Mouse (Mus musculus): ENCODE measurements at regions not wholly inside any gene's neighbourhood (a gene's known extent, or its start where the extent isn't known, plus 50 kb on each side); places are given as distances from the start of the nearest gene placed in this dataset.

DNA sequence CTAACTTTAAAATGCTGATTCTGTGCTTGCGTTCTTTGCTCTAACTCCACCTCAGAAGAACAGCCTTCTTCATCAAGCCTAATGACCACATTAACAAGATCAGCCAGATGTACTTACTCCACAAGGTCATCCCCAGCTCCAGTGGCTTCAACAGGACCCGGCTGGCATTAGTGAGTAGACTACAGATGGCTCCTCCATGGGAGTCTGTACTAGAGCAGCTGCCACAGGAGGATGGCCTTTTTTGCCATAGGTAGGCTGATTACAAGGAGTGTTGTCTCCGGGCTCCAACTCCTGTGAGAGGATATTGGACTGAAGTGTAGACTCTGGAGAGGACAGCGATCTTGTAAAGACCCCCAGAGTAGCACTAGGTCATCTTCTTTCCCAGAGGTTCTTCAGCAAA is 729.7 kb downstream of the Galc start:
- H3K4me3 ChIP-seq (ENCODE audit: low read depth, low read length): no peak overlapping the region
- no peak overlapping the region for H3K4me2 ChIP-seq (replicated peaks; ENCODE audit: low read depth, low read length)
- H3K9me3 ChIP-seq (ENCODE audit: low read length): no peaks in the 10 kb centered on the region
- no peak overlapping the region for H3K27ac ChIP-seq (ENCODE audit: low read length)
- no peaks in the 10 kb centered on the region for H3K4me1 ChIP-seq (ENCODE audit: insufficient read depth, low read depth, low read length)
- WGBS: 84% methylated on average over 4 of the region's 4 CpGs
- no peaks in the 10 kb centered on the region for H3K36me3 ChIP-seq (ENCODE audit: insufficient read depth, low read length)
- no peak for DNase-seq (ENCODE audit: low spot score)
- no peaks in the 10 kb centered on the region for H3K27me3 ChIP-seq (replicated peaks; ENCODE audit: insufficient read depth, low read length)
- no peak for TF ChIP-seq EP300 (IDR thresholded peaks at IDR 0.05)
- no peak for TF ChIP-seq CTCF (IDR thresholded peaks at IDR 0.05)
- no peak overlapping the region for H3K9ac ChIP-seq (replicated peaks; ENCODE audit: low read depth)
- ATAC-seq: no peak

DNA sequence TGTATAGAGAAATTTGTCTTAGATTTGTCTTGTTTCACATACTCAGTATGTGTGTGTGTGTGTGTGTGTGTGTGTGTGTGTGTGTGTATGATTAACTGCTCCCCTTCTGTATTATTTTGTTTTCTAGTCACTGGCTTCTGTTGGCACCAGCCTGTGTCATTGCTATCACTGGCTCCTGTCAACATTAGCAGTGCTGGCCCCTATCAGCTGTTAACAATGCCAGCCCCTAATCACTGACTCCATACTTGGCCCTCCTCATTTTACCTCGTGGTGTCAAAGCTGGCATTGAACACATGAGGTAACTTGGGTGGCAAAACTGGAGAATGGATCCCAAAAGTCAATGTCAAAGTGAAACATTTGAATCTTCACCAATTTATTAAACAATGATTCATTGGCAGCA is 733.3 kb downstream of the Galc start:
- Histone ChIP-seq H3K9ac (replicated peaks; ENCODE audit: low read depth) (no peak overlapping the region), H3K4me1 (ENCODE audit: insufficient read depth, low read depth, low read length) (no peaks in the 10 kb centered on the region), H3K27ac (ENCODE audit: low read length) (no peak overlapping the region), H3K9me3 (ENCODE audit: low read length) (no peaks in the 10 kb centered on the region), H3K4me3 (ENCODE audit: low read depth, low read length) (no peak overlapping the region), H3K36me3 (ENCODE audit: insufficient read depth, low read length) (no peaks in the 10 kb centered on the region), H3K27me3 (replicated peaks; ENCODE audit: insufficient read depth, low read length) (no peaks in the 10 kb centered on the region), H3K4me2 (replicated peaks; ENCODE audit: low read depth, low read length) (no peak overlapping the region)
- DNase-seq (ENCODE audit: low spot score): no peak
- no peak for ATAC-seq
- WGBS: 33% methylated on average over 1 of the region's 1 CpGs
- TF ChIP-seq CTCF (IDR thresholded peaks at IDR 0.05): no peak
- no peak for TF ChIP-seq EP300 (IDR thresholded peaks at IDR 0.05)

DNA sequence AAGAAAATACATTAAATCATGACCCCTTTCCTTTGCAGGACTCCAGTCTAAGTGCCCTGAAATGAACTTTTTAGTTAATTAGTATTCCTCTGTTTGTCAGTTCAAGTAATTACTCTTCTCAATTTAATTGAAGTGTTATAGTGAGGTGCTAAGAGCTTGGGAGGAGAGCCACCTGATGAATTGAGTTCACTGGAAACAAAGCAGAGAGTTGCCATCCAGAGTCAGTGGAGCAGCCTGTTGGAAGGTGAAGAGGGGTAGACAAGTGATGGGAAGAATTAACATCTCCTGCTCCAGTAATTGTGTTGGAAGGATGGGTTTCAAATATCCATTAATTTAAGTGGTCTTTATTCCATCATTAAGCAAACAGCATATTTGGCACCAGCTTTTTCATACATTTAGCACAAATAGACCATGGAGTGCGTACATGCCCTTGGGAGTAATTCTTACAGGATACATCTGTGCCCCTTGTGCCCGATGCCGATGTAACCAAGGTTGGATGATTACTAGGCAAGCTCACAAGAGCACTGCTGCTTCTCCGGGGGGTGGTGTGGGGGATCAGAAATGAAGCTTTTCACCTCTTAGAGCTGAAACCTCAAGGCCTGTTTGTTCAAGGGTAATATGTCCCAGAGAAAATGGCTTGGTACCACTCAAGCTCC is 739.3 kb downstream of the Galc start:
- no peak overlapping the region for H3K4me2 ChIP-seq (replicated peaks; ENCODE audit: low read depth, low read length)
- no peaks in the 10 kb centered on the region for H3K27me3 ChIP-seq (replicated peaks; ENCODE audit: insufficient read depth, low read length)
- H3K9ac ChIP-seq (replicated peaks; ENCODE audit: low read depth): no peak overlapping the region
- H3K4me1 ChIP-seq (ENCODE audit: insufficient read depth, low read depth, low read length): no peaks in the 10 kb centered on the region
- ATAC-seq: no peak
- H3K9me3 ChIP-seq (ENCODE audit: low read length): no peaks in the 10 kb centered on the region
- no peak overlapping the region for H3K27ac ChIP-seq (ENCODE audit: low read length)
- no peaks in the 10 kb centered on the region for H3K36me3 ChIP-seq (ENCODE audit: insufficient read depth, low read length)
- H3K4me3 ChIP-seq (ENCODE audit: low read depth, low read length): no peak overlapping the region
- TF ChIP-seq EP300 (IDR thresholded peaks at IDR 0.05) (no peak), CTCF (IDR thresholded peaks at IDR 0.05) (no peak)
- no peak for DNase-seq (ENCODE audit: low spot score)
- WGBS: 82% methylated on average over 4 of the region's 4 CpGs

- no peak overlapping the region for H3K4me3 ChIP-seq (ENCODE audit: low read depth, low read length)
- no peak overlapping the region for H3K9ac ChIP-seq (replicated peaks; ENCODE audit: low read depth)
- no peaks in the 10 kb centered on the region for H3K9me3 ChIP-seq (ENCODE audit: low read length)
- H3K36me3 ChIP-seq (ENCODE audit: insufficient read depth, low read length): no peaks in the 10 kb centered on the region
- H3K4me1 ChIP-seq (ENCODE audit: insufficient read depth, low read depth, low read length): no peaks in the 10 kb centered on the region
- TF ChIP-seq CTCF (IDR thresholded peaks at IDR 0.05) (no peak), EP300 (IDR thresholded peaks at IDR 0.05) (no peak)
- WGBS: 65% methylated on average over 2 of the region's 2 CpGs
- ATAC-seq: no peak
- no peak for DNase-seq (ENCODE audit: low spot score)
- H3K4me2 ChIP-seq (replicated peaks; ENCODE audit: low read depth, low read length): no peak overlapping the region
- no peak overlapping the region for H3K27ac ChIP-seq (ENCODE audit: low read length)
- H3K27me3 ChIP-seq (replicated peaks; ENCODE audit: insufficient read depth, low read length): no peaks in the 10 kb centered on the region
Measured at GRCm38 (mm10) chr12:97517534-97517933, 741.7 kb downstream of the Galc start.

- ATAC-seq: no peak
- no peaks in the 10 kb centered on the region for H3K9me3 ChIP-seq (ENCODE audit: low read length)
- H3K4me2 ChIP-seq (replicated peaks; ENCODE audit: low read depth, low read length): no peak overlapping the region
- TF ChIP-seq EP300 (IDR thresholded peaks at IDR 0.05): no peak
- no peak for TF ChIP-seq CTCF (IDR thresholded peaks at IDR 0.05)
- no peak overlapping the region for H3K27ac ChIP-seq (ENCODE audit: low read length)
- no peaks in the 10 kb centered on the region for H3K27me3 ChIP-seq (replicated peaks; ENCODE audit: insufficient read depth, low read length)
- H3K36me3 ChIP-seq (ENCODE audit: insufficient read depth, low read length): no peaks in the 10 kb centered on the region
- H3K4me1 ChIP-seq (ENCODE audit: insufficient read depth, low read depth, low read length): no peaks in the 10 kb centered on the region
- 84% methylated on average over 5 of the region's 5 CpGs for WGBS
- no peak overlapping the region for H3K9ac ChIP-seq (replicated peaks; ENCODE audit: low read depth)
- no peak for DNase-seq (ENCODE audit: low spot score)
- no peak overlapping the region for H3K4me3 ChIP-seq (ENCODE audit: low read depth, low read length)
Measured at GRCm38 (mm10) chr12:97515805-97516204, 743.5 kb downstream of the Galc start.

DNA sequence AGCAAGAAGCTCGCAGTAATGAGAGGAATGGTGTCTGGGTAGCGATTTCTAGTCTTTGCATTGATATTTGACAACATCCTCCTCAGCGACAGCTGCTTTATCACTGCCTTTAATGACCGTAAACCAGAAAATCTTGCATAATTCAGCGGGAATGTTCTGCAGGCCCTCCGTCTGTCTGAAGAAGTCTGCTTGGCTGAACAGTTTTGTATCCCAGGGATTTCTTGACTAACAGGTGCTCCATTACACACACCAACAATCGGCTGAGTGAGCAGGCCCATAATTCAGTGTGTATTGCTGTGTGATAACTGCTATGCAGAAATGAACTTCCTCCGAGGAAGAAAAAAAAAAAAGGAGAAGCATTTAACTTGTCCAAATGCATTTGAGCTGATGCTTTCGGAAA is 747.4 kb downstream of the Galc start:
- H3K4me3 ChIP-seq (ENCODE audit: low read depth, low read length): no peak overlapping the region
- no peaks in the 10 kb centered on the region for H3K4me1 ChIP-seq (ENCODE audit: insufficient read depth, low read depth, low read length)
- H3K27me3 ChIP-seq (replicated peaks; ENCODE audit: insufficient read depth, low read length): no peaks in the 10 kb centered on the region
- H3K9me3 ChIP-seq (ENCODE audit: low read length): no peaks in the 10 kb centered on the region
- ATAC-seq: no peak
- no peak overlapping the region for H3K4me2 ChIP-seq (replicated peaks; ENCODE audit: low read depth, low read length)
- H3K27ac ChIP-seq (ENCODE audit: low read length): no peak overlapping the region
- no peak overlapping the region for H3K9ac ChIP-seq (replicated peaks; ENCODE audit: low read depth)
- no peak for DNase-seq (ENCODE audit: low spot score)
- TF ChIP-seq EP300 (IDR thresholded peaks at IDR 0.05) (no peak), CTCF (IDR thresholded peaks at IDR 0.05) (no peak)
- 43% methylated on average over 9 of the region's 9 CpGs for WGBS
- H3K36me3 ChIP-seq (ENCODE audit: insufficient read depth, low read length): no peaks in the 10 kb centered on the region

DNA sequence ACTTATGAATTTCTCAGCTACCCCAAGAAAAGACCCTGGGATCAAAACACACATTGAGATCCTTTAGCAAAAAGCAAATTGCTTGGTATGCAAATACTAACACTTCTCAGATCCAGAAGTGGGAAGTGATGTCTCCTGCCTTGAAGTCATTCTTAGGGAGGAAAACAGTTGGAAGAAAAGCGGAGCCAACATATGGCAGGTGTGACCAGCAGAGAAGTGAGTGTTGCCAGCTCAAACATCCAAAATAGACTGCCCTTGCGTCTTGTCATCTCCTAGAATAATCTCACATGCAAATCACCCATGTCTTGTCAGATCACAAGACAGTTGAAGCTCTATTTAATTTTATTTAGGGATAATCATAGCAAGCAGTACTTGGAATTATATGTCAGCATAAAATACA is 757.8 kb downstream of the Galc start:
- Histone ChIP-seq H3K9ac (replicated peaks; ENCODE audit: low read depth) (no peak overlapping the region), H3K4me3 (ENCODE audit: low read depth, low read length) (no peak overlapping the region), H3K27ac (ENCODE audit: low read length) (no peak overlapping the region), H3K4me2 (replicated peaks; ENCODE audit: low read depth, low read length) (no peak overlapping the region), H3K27me3 (replicated peaks; ENCODE audit: insufficient read depth, low read length) (no peaks in the 10 kb centered on the region), H3K9me3 (ENCODE audit: low read length) (no peaks in the 10 kb centered on the region), H3K4me1 (ENCODE audit: insufficient read depth, low read depth, low read length) (no peaks in the 10 kb centered on the region), H3K36me3 (ENCODE audit: insufficient read depth, low read length) (no peaks in the 10 kb centered on the region)
- WGBS: 72% methylated on average over 2 of the region's 2 CpGs
- no peak for TF ChIP-seq CTCF (IDR thresholded peaks at IDR 0.05)
- TF ChIP-seq EP300 (IDR thresholded peaks at IDR 0.05): no peak
- DNase-seq (ENCODE audit: low spot score) (no peak), ATAC-seq (no peak)
